Mouse (Mus musculus): ENCODE data around the gene Plpp6. TPM values are rescaled to one million over a fixed set of nuclear protein-coding genes. Genes with fewer than 3 reads are reported as not detected.

Gene Plpp6
- polyA plus RNA-seq, 1 experiment from 2014 or later: 13.6 TPM

- no peak overlapping the region for H3K4me3 ChIP-seq
- no peak overlapping the region for H3K4me2 ChIP-seq
- no peaks in the 10 kb centered on the region for H3K27me3 ChIP-seq
- no peaks in the 10 kb centered on the region for H3K36me3 ChIP-seq
- no peaks in the 10 kb centered on the region for H3K9me3 ChIP-seq
- no peak overlapping the region for H3K27ac ChIP-seq (replicated peaks)
- WGBS: 67% methylated on average over 2 of the region's 2 CpGs
- ATAC-seq (ENCODE audit: low FRiP score, low read depth): no peak
- no peaks in the 10 kb centered on the region for H3K4me1 ChIP-seq (replicated peaks)
- H3K9ac ChIP-seq: no peak overlapping the region
Observed at GRCm38 (mm10) chr19:28947311-28947710, 16.4 kb upstream of the Plpp6 start.

- no peak overlapping the region for H3K9ac ChIP-seq
- no peaks in the 10 kb centered on the region for H3K27me3 ChIP-seq
- no peaks in the 10 kb centered on the region for H3K9me3 ChIP-seq
- no peak for ATAC-seq (ENCODE audit: low FRiP score, low read depth)
- H3K27ac ChIP-seq (replicated peaks): no peak overlapping the region
- H3K36me3 ChIP-seq: no peaks in the 10 kb centered on the region
- 74% methylated on average over 5 of the region's 5 CpGs for WGBS
- H3K4me3 ChIP-seq: no peak overlapping the region
- H3K4me1 ChIP-seq (replicated peaks): no peaks in the 10 kb centered on the region
- no peak overlapping the region for H3K4me2 ChIP-seq
Observed at GRCm38 (mm10) chr19:28951251-28951650, 12.5 kb upstream of the Plpp6 start.

- H3K27me3 ChIP-seq: no peaks in the 10 kb centered on the region
- H3K36me3 ChIP-seq: no peaks in the 10 kb centered on the region
- ATAC-seq (ENCODE audit: low FRiP score, low read depth): no peak
- H3K4me2 ChIP-seq: peak overlapping the region; percentile 94
- H3K9ac ChIP-seq: no peak overlapping the region
- no peaks in the 10 kb centered on the region for H3K9me3 ChIP-seq
- WGBS: 38% methylated on average over 3 of the region's 3 CpGs
- peak overlapping the region; percentile 86 for H3K4me3 ChIP-seq
- H3K4me1 ChIP-seq (replicated peaks): peaks cover 29% of the 10 kb centered on the region
- H3K27ac ChIP-seq (replicated peaks): peak overlapping the region; percentile 91
Observed at GRCm38 (mm10) chr19:28963113-28963512, 640 bp upstream of the Plpp6 start.

GRCm38 (mm10) chr19:28963513-28963841 is 276 bp upstream of the Plpp6 start:
- H3K27me3 ChIP-seq: no peaks in the 10 kb centered on the region
- H3K9ac ChIP-seq: peak overlapping the region; percentile 90
- no peaks in the 10 kb centered on the region for H3K9me3 ChIP-seq
- H3K4me2 ChIP-seq: peak overlapping the region; percentile 94
- H3K4me3 ChIP-seq: peak overlapping the region; percentile 86
- ATAC-seq (ENCODE audit: low FRiP score, low read depth): peak; percentile 17; the same call in 1 of the 2 replicates
- H3K4me1 ChIP-seq (replicated peaks): peaks cover 29% of the 10 kb centered on the region
- no peaks in the 10 kb centered on the region for H3K36me3 ChIP-seq
- peak overlapping the region; percentile 91 for H3K27ac ChIP-seq (replicated peaks)
- WGBS: 4% methylated on average over 4 of the region's 4 CpGs

DNA sequence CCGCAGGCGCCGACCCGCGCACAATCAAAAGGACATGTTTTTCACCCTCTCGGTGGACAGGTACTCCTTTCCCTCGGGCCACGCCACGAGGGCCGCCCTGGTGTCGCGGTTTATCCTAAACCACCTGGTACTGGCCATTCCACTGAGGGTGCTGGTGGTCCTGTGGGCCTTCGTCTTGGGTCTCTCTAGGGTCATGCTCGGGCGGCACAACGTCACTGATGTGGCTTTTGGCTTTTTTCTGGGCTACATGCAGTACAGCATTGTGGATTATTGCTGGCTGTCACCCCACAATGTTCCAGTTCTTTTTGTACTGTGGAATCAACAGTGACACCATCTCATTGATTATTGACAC is 775 bp downstream of the Plpp6 start:
- Histone ChIP-seq H3K9me3 (no peaks in the 10 kb centered on the region), H3K4me1 (replicated peaks) (peaks cover 29% of the 10 kb centered on the region), H3K4me3 (peak overlapping the region; percentile 86), H3K9ac (peak overlapping the region; percentile 90), H3K27ac (replicated peaks) (peak overlapping the region; percentile 91), H3K4me2 (peak overlapping the region; percentile 94), H3K36me3 (no peaks in the 10 kb centered on the region), H3K27me3 (no peaks in the 10 kb centered on the region)
- 5% methylated on average over 16 of the region's 16 CpGs for WGBS
- peak; percentile 43 for ATAC-seq (ENCODE audit: low FRiP score, low read depth)

GRCm38 (mm10) chr19:28967652-28968051 is 3.9 kb downstream of the Plpp6 start, which contains the start of gene 4430402I18Rik:
Gene 4430402I18Rik, minus strand, starts transcription at chr19:28967800.
- H3K27me3 ChIP-seq: no peaks in the 10 kb centered on the region
- H3K9me3 ChIP-seq: no peaks in the 10 kb centered on the region
- H3K4me3 ChIP-seq: no peak within 1 kb of the TSS
- peak within 1 kb of the TSS; percentile 39 for H3K4me2 ChIP-seq
- 7% methylated on average over 11 of the region's 11 CpGs for WGBS
- no peak within 1 kb of the TSS for H3K27ac ChIP-seq (replicated peaks)
- ATAC-seq (ENCODE audit: low FRiP score, low read depth): no peak
- H3K36me3 ChIP-seq: no peaks in the 10 kb centered on the region
- H3K9ac ChIP-seq: no peak within 1 kb of the TSS
- peaks cover 29% of the 10 kb centered on the region for H3K4me1 ChIP-seq (replicated peaks)

- peaks cover 29% of the 10 kb centered on the region for H3K4me1 ChIP-seq (replicated peaks)
- H3K4me3 ChIP-seq: no peak overlapping the region
- H3K4me2 ChIP-seq: 0 out of 2 replicates have a peak overlapping the region, but pooled peaks have one; percentile 39
- no peaks in the 10 kb centered on the region for H3K27me3 ChIP-seq
- H3K27ac ChIP-seq (replicated peaks): no peak overlapping the region
- WGBS: 72% methylated on average over 4 of the region's 4 CpGs
- H3K36me3 ChIP-seq: no peaks in the 10 kb centered on the region
- no peak for ATAC-seq (ENCODE audit: low FRiP score, low read depth)
- H3K9me3 ChIP-seq: no peaks in the 10 kb centered on the region
- H3K9ac ChIP-seq: no peak overlapping the region
Observed at GRCm38 (mm10) chr19:28968178-28968577, 4.4 kb downstream of the Plpp6 start.

DNA sequence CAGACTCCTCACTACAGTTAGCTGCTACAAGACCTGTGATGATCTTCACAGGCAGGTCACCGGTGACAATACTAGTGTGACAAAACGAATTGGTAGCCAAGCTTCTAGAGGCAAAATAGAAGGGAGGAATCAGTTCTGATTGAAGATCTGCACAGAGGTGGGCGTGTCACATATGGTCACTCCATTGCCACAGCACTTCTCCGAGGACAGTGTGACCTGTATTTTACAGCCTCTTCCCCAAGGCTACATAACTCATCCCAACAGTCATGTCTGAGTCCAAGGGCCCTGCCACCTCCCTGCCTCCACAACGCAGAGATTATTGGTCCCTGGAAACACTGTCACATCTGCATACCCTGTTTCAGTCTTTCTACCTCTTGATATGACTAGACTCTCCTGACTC is 5.5 kb downstream of the Plpp6 start:
- no peaks in the 10 kb centered on the region for H3K9me3 ChIP-seq
- H3K36me3 ChIP-seq: no peaks in the 10 kb centered on the region
- no peaks in the 10 kb centered on the region for H3K27me3 ChIP-seq
- H3K27ac ChIP-seq (replicated peaks): no peak overlapping the region
- 90% methylated on average over 5 of the region's 5 CpGs for WGBS
- no peak for ATAC-seq (ENCODE audit: low FRiP score, low read depth)
- H3K9ac ChIP-seq: no peak overlapping the region
- H3K4me2 ChIP-seq: no peak overlapping the region
- H3K4me1 ChIP-seq (replicated peaks): peaks cover 24% of the 10 kb centered on the region
- no peak overlapping the region for H3K4me3 ChIP-seq

DNA sequence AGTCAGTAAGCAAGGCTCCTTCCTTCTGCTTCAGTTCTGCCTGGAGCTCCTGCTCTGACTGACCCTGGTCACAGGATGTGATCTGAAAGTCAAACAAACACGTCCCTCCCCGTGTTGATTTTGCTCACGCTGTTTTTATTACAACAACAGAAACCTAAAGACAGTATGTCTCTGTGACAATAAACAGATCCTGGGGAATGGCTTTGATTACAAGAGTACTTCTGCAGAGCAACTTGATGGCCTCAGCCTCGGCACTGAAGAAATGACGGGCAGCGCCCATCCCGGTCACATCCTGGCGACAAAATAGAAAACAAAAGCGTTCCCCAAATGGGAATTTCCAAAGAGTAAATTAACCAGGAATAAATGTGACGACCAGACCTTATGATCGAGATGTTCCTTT is 6.5 kb downstream of the Plpp6 start:
- H3K27ac ChIP-seq (replicated peaks): no peak overlapping the region
- no peaks in the 10 kb centered on the region for H3K27me3 ChIP-seq
- WGBS: 76% methylated on average over 11 of the region's 11 CpGs
- H3K4me1 ChIP-seq (replicated peaks): peaks cover 19% of the 10 kb centered on the region
- no peaks in the 10 kb centered on the region for H3K9me3 ChIP-seq
- H3K4me3 ChIP-seq: no peak overlapping the region
- H3K4me2 ChIP-seq: no peak overlapping the region
- ATAC-seq (ENCODE audit: low FRiP score, low read depth): no peak
- no peak overlapping the region for H3K9ac ChIP-seq
- H3K36me3 ChIP-seq: no peaks in the 10 kb centered on the region

DNA sequence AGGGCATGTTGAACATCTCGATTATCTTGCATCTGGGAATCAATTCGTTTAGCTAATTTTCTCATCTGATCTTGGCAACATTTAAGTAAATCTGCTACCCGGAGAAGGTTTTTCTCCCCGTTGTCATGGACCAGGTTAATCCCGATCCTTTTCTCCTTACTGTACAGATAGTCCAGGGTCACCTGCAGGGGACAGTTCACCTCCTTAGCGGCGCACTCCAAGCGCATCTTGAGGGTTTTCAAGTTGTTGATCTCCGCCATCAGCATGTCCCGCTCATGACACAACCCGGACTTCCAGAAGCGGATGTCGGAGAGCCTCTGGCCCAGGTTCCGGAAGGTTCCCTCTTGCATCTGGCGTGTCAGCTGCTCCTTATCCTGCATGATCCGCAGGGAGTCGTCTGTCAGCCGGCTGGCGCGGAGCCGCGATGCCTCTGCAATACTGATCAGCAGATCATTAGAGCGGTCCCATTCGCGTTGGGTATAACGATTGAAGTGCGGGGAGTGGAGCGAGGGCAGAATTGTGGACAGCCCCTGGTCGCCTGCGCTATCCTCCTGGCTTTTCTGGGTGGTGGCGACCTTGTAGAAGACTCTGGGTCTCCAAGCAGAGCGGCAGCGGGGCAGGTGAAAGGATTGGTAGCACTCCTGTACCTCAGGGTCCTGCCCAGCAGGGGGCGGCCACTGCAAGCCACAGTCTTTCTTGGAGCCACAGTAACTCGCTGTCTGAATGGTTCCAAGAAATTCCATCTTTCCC is 11.3 kb downstream of the Plpp6 start:
- Histone ChIP-seq H3K4me1 (replicated peaks) (peaks cover 8% of the 10 kb centered on the region; the same call in 1 of the 2 replicates), H3K36me3 (no peaks in the 10 kb centered on the region), H3K4me3 (peak overlapping the region; percentile 40), H3K9me3 (no peaks in the 10 kb centered on the region), H3K27me3 (0 out of 2 replicates have a peak, but pooled peaks cover 2% of the 10 kb centered on the region), H3K27ac (replicated peaks) (no peak overlapping the region), H3K9ac (peak overlapping the region; percentile 42), H3K4me2 (peak overlapping the region; percentile 72)
- 12% methylated on average over 35 of the region's 35 CpGs for WGBS
- peak; percentile 84 for ATAC-seq (ENCODE audit: low FRiP score, low read depth)

DNA sequence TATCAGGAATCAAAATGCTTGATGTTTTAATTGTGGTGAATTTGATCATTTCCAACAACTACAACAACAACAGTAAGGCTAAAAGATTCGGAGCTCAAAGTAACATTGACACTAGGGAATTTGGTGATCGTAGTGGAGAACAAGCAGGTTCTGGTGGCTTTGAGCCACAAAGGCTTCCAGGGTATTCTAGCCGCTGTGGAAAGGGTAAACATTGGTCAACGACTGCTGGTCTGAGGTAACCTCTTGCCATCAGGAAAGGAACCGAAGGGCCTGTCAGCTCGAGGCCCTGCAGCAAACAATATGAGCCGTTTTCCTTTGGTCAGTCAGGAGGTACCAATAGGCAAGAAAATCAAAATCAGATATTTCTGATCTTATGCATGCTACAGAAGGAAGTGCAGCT is 18.9 kb downstream of the Plpp6 start:
- no peak overlapping the region for H3K9ac ChIP-seq
- no peaks in the 10 kb centered on the region for H3K27me3 ChIP-seq
- no peak for ATAC-seq (ENCODE audit: low FRiP score, low read depth)
- no peak overlapping the region for H3K4me3 ChIP-seq
- H3K36me3 ChIP-seq: no peaks in the 10 kb centered on the region
- no peak overlapping the region for H3K4me2 ChIP-seq
- H3K27ac ChIP-seq (replicated peaks): no peak overlapping the region
- H3K4me1 ChIP-seq (replicated peaks): no peaks in the 10 kb centered on the region
- WGBS: 84% methylated on average over 7 of the region's 7 CpGs
- no peaks in the 10 kb centered on the region for H3K9me3 ChIP-seq

GRCm38 (mm10) chr19:28989515-28989914 is 25.8 kb downstream of the Plpp6 start:
- ATAC-seq (ENCODE audit: low FRiP score, low read depth): no peak
- peak overlapping the region; percentile 92; the same call in 1 of the 2 replicates for H3K9ac ChIP-seq
- 74% methylated on average over 8 of the region's 8 CpGs for WGBS

More at GRCm38 (mm10) chr19:28989515-28989914, 25.8 kb downstream of the Plpp6 start:
- no peaks in the 10 kb centered on the region for H3K27me3 ChIP-seq
- peaks cover 17% of the 10 kb centered on the region for H3K4me1 ChIP-seq (replicated peaks)
- no peaks in the 10 kb centered on the region for H3K36me3 ChIP-seq
- H3K4me3 ChIP-seq: peak overlapping the region; percentile 96
- H3K4me2 ChIP-seq: peak overlapping the region; percentile 65
- peak overlapping the region; percentile 90; the same call in 1 of the 2 replicates for H3K27ac ChIP-seq (replicated peaks)
- no peaks in the 10 kb centered on the region for H3K9me3 ChIP-seq

Data from hindbrain, embryonic 15.5 days (tissue).